Comparison of ENCODE assay signal across 8 mouse cellular contexts in genomic region chr15:83148395-83148794, GRCm38 (mm10). TPM values are rescaled to one million over a fixed set of nuclear protein-coding genes. Genes with fewer than 3 reads are reported as not detected.
A peak's percentile ranks its signal among the peaks of the same experiment; 100 is the strongest.
DNase-seq lines count a peak whose midpoint lies in the region; ATAC-seq and TF ChIP-seq lines count a peak whose summit lies in the region.

No protein-coding gene starts in this region.

- peak overlapping the region; percentile 90 to 96 for H3K4me3 ChIP-seq in heart, embryonic 14.5 days (ENCODE audit: control insufficient read depth in 1 of 2, insufficient read depth in 1 of 2, low read depth in 1 of 2, low read length in 2 of 2)
- peak overlapping the region; percentile 92 to 97 for H3K4me3 ChIP-seq in ES-E14 (ENCODE audit: insufficient read depth in 1 of 2, low read depth in 1 of 2, low read length in 2 of 2, poor library complexity in 1 of 2, severe bottlenecking in 1 of 2)
- H3K4me3 ChIP-seq in forebrain, embryonic 11.5 days (ENCODE audit: low read depth, low read length), result peak overlapping the region; percentile 94
- peak overlapping the region; percentile 93 for H3K4me3 ChIP-seq in liver, embryonic 13.5 days (replicated peaks)

- 3% methylated on average over 21 of the region's 21 CpGs for WGBS in heart, embryonic 14.5 days
- WGBS in forebrain, embryonic 11.5 days, result 6% methylated on average over 21 of the region's 21 CpGs
- WGBS in liver, embryonic 13.5 days (ENCODE audit: insufficient replicate concordance), result 1% methylated on average over 21 of the region's 21 CpGs

- peak overlapping the region; percentile 92 for H3K4me2 ChIP-seq in heart, embryonic 14.5 days (ENCODE audit: low read length)
- H3K4me2 ChIP-seq in forebrain, embryonic 11.5 days (ENCODE audit: low read depth, low read length, severe bottlenecking), result peak overlapping the region; percentile 90
- H3K4me2 ChIP-seq in liver, embryonic 13.5 days, result peak overlapping the region; percentile 92

- peaks cover 2 to 12% of the 10 kb centered on the region in 2 experiments; a peak in 2 of 4 replicates for H3K4me1 ChIP-seq in heart, embryonic 14.5 days (ENCODE audit: control insufficient read depth in 2 of 2, insufficient read depth in 2 of 2, low read length in 2 of 2)
- peaks cover 2 to 6% of the 10 kb centered on the region in 2 experiments; a peak in 3 of 4 replicates for H3K4me1 ChIP-seq in ES-E14 (ENCODE audit: control insufficient read depth in 2 of 2, insufficient read depth in 2 of 2, low read length in 2 of 2, poor library complexity in 1 of 2)
- H3K4me1 ChIP-seq in forebrain, embryonic 11.5 days (replicated peaks; ENCODE audit: control insufficient read depth, insufficient read depth, low read length), result peaks cover 8% of the 10 kb centered on the region
- peaks cover 61% of the 10 kb centered on the region for H3K4me1 ChIP-seq in liver, embryonic 13.5 days (replicated peaks)

- H3K27ac ChIP-seq in heart, embryonic 14.5 days (replicated peaks in 1 of 2; ENCODE audit: control insufficient read depth in 1 of 2, insufficient read depth in 1 of 2, low read depth in 2 of 2, low read length in 2 of 2), result peak overlapping the region; percentile 96 to 97
- peak overlapping the region; percentile 81 for H3K27ac ChIP-seq in ES-E14 (ENCODE audit: insufficient read depth, low read depth, low read length, poor library complexity, severe bottlenecking)
- peak overlapping the region; percentile 96; the same call in 1 of the 2 replicates for H3K27ac ChIP-seq in forebrain, embryonic 11.5 days (ENCODE audit: low read depth, low read length)
- H3K27ac ChIP-seq in liver, embryonic 13.5 days, result peak overlapping the region; percentile 95

- H3K27me3 ChIP-seq in heart, embryonic 14.5 days (ENCODE audit: control insufficient read depth, insufficient read depth, low read length), result no peaks in the 10 kb centered on the region
- H3K27me3 ChIP-seq in forebrain, embryonic 11.5 days (ENCODE audit: control insufficient read depth, insufficient read depth, low read length), result no peaks in the 10 kb centered on the region
- no peaks in the 10 kb centered on the region for H3K27me3 ChIP-seq in liver, embryonic 13.5 days

- in situ Hi-C loops in ES-E14 (cut with MboI; ENCODE audit: low sequenced_read_pairs in 2 of 2, unreplicated experiment in 2 of 2), result no loop called here

- no peaks in the 10 kb centered on the region for H3K9me3 ChIP-seq in heart, embryonic 14.5 days (ENCODE audit: control insufficient read depth, low read length)
- no peaks in the 10 kb centered on the region for H3K9me3 ChIP-seq in ES-E14 (ENCODE audit: control insufficient read depth, insufficient read depth, low read depth, low read length)
- H3K9me3 ChIP-seq in forebrain, embryonic 11.5 days (ENCODE audit: control insufficient read depth, low read length), result no peaks in the 10 kb centered on the region
- no peaks in the 10 kb centered on the region for H3K9me3 ChIP-seq in liver, embryonic 13.5 days (replicated peaks)

- H3K9ac ChIP-seq in heart, embryonic 14.5 days (ENCODE audit: low read length), result peak overlapping the region; percentile 90
- peak overlapping the region; percentile 97 for H3K9ac ChIP-seq in ES-E14 (ENCODE audit: insufficient read depth, low read depth, low read length, poor library complexity, severe bottlenecking)
- H3K9ac ChIP-seq in forebrain, embryonic 11.5 days (ENCODE audit: low read length), result peak overlapping the region; percentile 96
- H3K9ac ChIP-seq in liver, embryonic 13.5 days, result peak overlapping the region; percentile 98

- H3K36me3 ChIP-seq in heart, embryonic 14.5 days (ENCODE audit: control insufficient read depth, insufficient read depth, low read length), result peaks cover 36% of the 10 kb centered on the region
- peaks cover 18% of the 10 kb centered on the region for H3K36me3 ChIP-seq in ES-E14 (ENCODE audit: control insufficient read depth, insufficient read depth, low read length, poor library complexity, severe bottlenecking)
- peaks cover 9% of the 10 kb centered on the region; the same call in 1 of the 2 replicates for H3K36me3 ChIP-seq in forebrain, embryonic 11.5 days (ENCODE audit: control insufficient read depth, insufficient read depth, low read length)
- H3K36me3 ChIP-seq in liver, embryonic 13.5 days, result peaks cover 47% of the 10 kb centered on the region

- DNase-seq in heart, adult 9 months (ENCODE audit: low spot score in 2 of 2), result no peak
- no peak for DNase-seq in ES-E14 (ENCODE audit: low read depth, low spot score)
- peak; percentile 61 for DNase-seq in forebrain, embryonic 11.5 days (ENCODE audit: low spot score)
- DNase-seq in liver, embryonic 13.5 days, result no peak
- DNase-seq in left cerebral cortex, adult 11 months (ENCODE audit: low spot score), result no peak
- no peak for DNase-seq in adrenal gland, adult 8-10 months

- no peak for ATAC-seq in heart, embryonic 14.5 days (ENCODE audit: insufficient number of reproducible peaks, insufficient read depth, low FRiP score, low read depth)
- ATAC-seq in forebrain, embryonic 11.5 days (replicated peaks; ENCODE audit: low FRiP score), result no peak
- no peak for ATAC-seq in liver, embryonic 13.5 days (ENCODE audit: low read depth)
- ATAC-seq in cerebellum, adult (ENCODE audit: insufficient number of reproducible peaks, low FRiP score, low TSS enrichment), result no peak

TF ChIP-seq in ES-E14, 5 proteins besides CTCF, POLR2A, EP300 and RAD21:
- no peak for TF ChIP-seq MAFK (IDR thresholded peaks at IDR 0.05; ENCODE audit: insufficient read depth, low read depth, low read length)
- no peak for TF ChIP-seq ZC3H11A (IDR thresholded peaks at IDR 0.05; ENCODE audit: borderline replicate concordance, low read depth, low read length)
- TF ChIP-seq HCFC1 (IDR thresholded peaks at IDR 0.05; ENCODE audit: borderline replicate concordance, insufficient read depth, low read length), result no peak
- TF ChIP-seq CHD2 (IDR thresholded peaks at IDR 0.05; ENCODE audit: low read depth, low read length), result no peak
- TF ChIP-seq ZNF384 (IDR thresholded peaks at IDR 0.05; ENCODE audit: low read depth, low read length), result no peak

RNA-seq across cellular contexts. Expression of gene Poldip3, which starts 0.8 kb away (rescaled TPM):
- 76.9 and 79.2 TPM in 2 replicates for polyA plus RNA-seq in heart, embryonic 14.5 days (2014; fragmentation: Nextera tagmentation; extraction: Ambion mirVana)
- total RNA-seq in ES-E14 (2012; rRNA removed), result 104 and 165 TPM in 2 replicates
- polyA plus RNA-seq in forebrain, embryonic 11.5 days (2014; fragmentation: Nextera tagmentation; extraction: Ambion mirVana), result 183 and 196 TPM in 2 replicates
- polyA plus RNA-seq in liver, embryonic 13.5 days (2015; fragmentation: Nextera tagmentation; extraction: Ambion mirVana), result 65.0 and 69.6 TPM in 2 replicates
- 100 to 1,000 TPM; 105 to 127 (median 117) TPM for total RNA-seq in adrenal gland, adult 8-10 months (2022)

RNA-seq across cellular contexts. Expression of gene Cyb5r3, which starts 24.0 kb away (rescaled TPM):
- polyA plus RNA-seq in heart, embryonic 14.5 days (2014; fragmentation: Nextera tagmentation; extraction: Ambion mirVana), result 161 and 163 TPM in 2 replicates
- total RNA-seq in ES-E14 (2012; rRNA removed), result 81.5 and 94.2 TPM in 2 replicates
- polyA plus RNA-seq in forebrain, embryonic 11.5 days (2014; fragmentation: Nextera tagmentation; extraction: Ambion mirVana), result 161 and 181 TPM in 2 replicates
- polyA plus RNA-seq in liver, embryonic 13.5 days (2015; fragmentation: Nextera tagmentation; extraction: Ambion mirVana), result 110 and 147 TPM in 2 replicates
- 100 to 1,000 TPM; 296 to 432 (median 354) TPM for total RNA-seq in adrenal gland, adult 8-10 months (2022)

RNA-seq across cellular contexts. Expression of gene Rrp7a, which starts 25.8 kb away (rescaled TPM):
- 33.7 and 33.9 TPM in 2 replicates for polyA plus RNA-seq in heart, embryonic 14.5 days (2014; fragmentation: Nextera tagmentation; extraction: Ambion mirVana)
- 103 and 114 TPM in 2 replicates for total RNA-seq in ES-E14 (2012; rRNA removed)
- polyA plus RNA-seq in forebrain, embryonic 11.5 days (2014; fragmentation: Nextera tagmentation; extraction: Ambion mirVana), result 71.2 and 79.7 TPM in 2 replicates
- 35.6 and 40.9 TPM in 2 replicates for polyA plus RNA-seq in liver, embryonic 13.5 days (2015; fragmentation: Nextera tagmentation; extraction: Ambion mirVana)
- total RNA-seq in adrenal gland, adult 8-10 months (2022), result 100 to 1,000 TPM; 100 to 115 (median 102) TPM

RNA-seq across cellular contexts. Expression of gene Serhl, which starts 59.1 kb away (rescaled TPM):
- polyA plus RNA-seq in heart, embryonic 14.5 days (2014; fragmentation: Nextera tagmentation; extraction: Ambion mirVana), result 63.9 and 80.1 TPM in 2 replicates
- 16.3 and 16.4 TPM in 2 replicates for total RNA-seq in ES-E14 (2012; rRNA removed)
- polyA plus RNA-seq in forebrain, embryonic 11.5 days (2014; fragmentation: Nextera tagmentation; extraction: Ambion mirVana), result 46.0 and 47.3 TPM in 2 replicates
- 20.1 and 23.8 TPM in 2 replicates for polyA plus RNA-seq in liver, embryonic 13.5 days (2015; fragmentation: Nextera tagmentation; extraction: Ambion mirVana)
- 10 to 100 TPM; 42.1 to 73.7 (median 60.6) TPM for total RNA-seq in adrenal gland, adult 8-10 months (2022)
